Comparison of ENCODE assay signal across 13 mouse cellular contexts in the genomic region with DNA sequence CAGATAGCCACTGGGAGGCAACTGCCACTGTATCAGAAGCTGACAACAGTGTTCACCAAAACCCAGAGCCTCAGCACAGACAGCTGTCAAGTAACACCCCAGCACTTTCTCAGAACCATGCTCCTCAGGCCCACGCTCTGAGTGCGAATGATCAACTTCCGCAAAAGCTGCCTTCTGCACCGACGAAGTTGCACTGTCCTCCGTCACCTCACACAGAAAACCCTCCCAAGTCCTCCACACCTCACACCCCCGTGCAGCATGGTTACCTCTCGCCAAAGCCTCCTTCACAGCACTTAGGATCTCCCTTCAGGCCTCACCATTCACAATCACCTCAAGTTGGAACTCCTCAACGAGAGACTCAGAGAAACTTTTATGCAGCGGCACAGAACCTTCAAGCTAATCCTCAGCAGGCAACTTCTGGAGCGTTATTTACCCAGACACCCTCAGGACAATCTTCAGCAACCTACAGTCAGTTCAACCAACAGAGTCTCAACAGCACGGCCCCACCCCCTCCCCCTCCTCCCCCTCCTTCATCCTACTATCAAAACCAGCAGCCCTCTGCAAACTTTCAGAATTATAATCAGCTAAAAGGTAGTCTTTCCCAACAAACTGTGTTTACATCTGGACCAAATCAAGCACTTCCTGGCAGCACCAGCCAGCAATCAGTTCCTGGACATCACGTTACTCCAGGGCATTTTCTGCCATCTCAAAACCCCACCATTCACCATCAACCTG.
A peak's percentile ranks its signal among the peaks of the same experiment; 100 is the strongest.
DNase-seq lines count a peak whose midpoint lies in the region; ATAC-seq and TF ChIP-seq lines count a peak whose summit lies in the region.
"Had no signal": no experiment of that assay in that cellular context is flagged by ENCODE, and none has a peak within 500 bp of the region (broad histone marks: within the 10 kb centered on the region; RNA-seq: fewer than 3 reads in every experiment).

No protein-coding gene starts in this region.

- TF ChIP-seq CTCF in gastrocnemius, adult 2 months (IDR thresholded peaks at IDR 0.05): no peak

- no peak overlapping the region for H3K4me2 ChIP-seq in embryonic facial prominence, embryonic 13.5 days
- H3K4me2 ChIP-seq: hindbrain, embryonic 13.5 days; midbrain, embryonic 12.5 days; neural tube, embryonic 15.5 days had no signal

- no peaks in the 10 kb centered on the region for H3K9me3 ChIP-seq in embryonic facial prominence, embryonic 13.5 days
- H3K9me3 ChIP-seq: hindbrain, embryonic 13.5 days; midbrain, embryonic 12.5 days; neural tube, embryonic 15.5 days had no signal

- no peaks in the 10 kb centered on the region; the same call in 1 of the 2 replicates for H3K4me1 ChIP-seq in embryonic facial prominence, embryonic 13.5 days
- H3K4me1 ChIP-seq: hindbrain, embryonic 13.5 days; midbrain, embryonic 12.5 days; neural tube, embryonic 15.5 days had no signal

- intact Hi-C loops in left cerebral cortex, postnatal 14 days (cut with DNase I): no loop called here
- intact Hi-C loops in gastrocnemius, adult 2 months (cut with DNase I): no loop called here

- peak; percentile 27; the same call in 1 of the 2 replicates for ATAC-seq in embryonic facial prominence, embryonic 13.5 days (ENCODE audit: insufficient number of reproducible peaks, insufficient read depth, low FRiP score, low TSS enrichment, low read depth)
- ATAC-seq: activated CD4-positive, CD25-positive, alpha-beta regulatory T cell, adult 4 months had no signal

- peak; percentile 49 to 70 for DNase-seq in frontal cortex, adult 2 months (ENCODE audit: extremely low spot score in 1 of 2, low spot score in 1 of 2)
- DNase-seq in frontal cortex, postnatal 10 days (ENCODE audit: low spot score in 2 of 2): no peak
- DNase-seq in left cerebral cortex, adult 18-20 months (ENCODE audit: low spot score in 2 of 2): peak; percentile 46 to 72
- DNase-seq in left cerebral cortex, postnatal 14 days (ENCODE audit: low spot score in 2 of 2): no peak
- DNase-seq in 3T3-L1 (ENCODE audit: low read depth, low spot score): peak; percentile 41
- DNase-seq in cerebellum, adult 18-20 months: no peak
- DNase-seq in gastrocnemius, adult 2 months: no peak
- DNase-seq: gastrocnemius, postnatal 14 days had no signal

- H3K36me3 ChIP-seq in embryonic facial prominence, embryonic 13.5 days: peaks cover 72% of the 10 kb centered on the region

- H3K27ac ChIP-seq in embryonic facial prominence, embryonic 13.5 days: peak overlapping the region; percentile 39
- no peak overlapping the region for H3K27ac ChIP-seq in gastrocnemius, adult 2 months
- H3K27ac ChIP-seq: hindbrain, embryonic 13.5 days; midbrain, embryonic 12.5 days; neural tube, embryonic 15.5 days had no signal

- no peaks in the 10 kb centered on the region for H3K27me3 ChIP-seq in embryonic facial prominence, embryonic 13.5 days
- H3K27me3 ChIP-seq: hindbrain, embryonic 13.5 days; midbrain, embryonic 12.5 days; neural tube, embryonic 15.5 days had no signal

- H3K9ac ChIP-seq in embryonic facial prominence, embryonic 13.5 days: no peak overlapping the region
- H3K9ac ChIP-seq: hindbrain, embryonic 13.5 days; midbrain, embryonic 12.5 days; neural tube, embryonic 15.5 days had no signal

- H3K4me3 ChIP-seq in embryonic facial prominence, embryonic 13.5 days: no peak overlapping the region
- H3K4me3 ChIP-seq in gastrocnemius, adult 2 months: no peak overlapping the region
- H3K4me3 ChIP-seq: hindbrain, embryonic 13.5 days; midbrain, embryonic 12.5 days; neural tube, embryonic 15.5 days had no signal

- WGBS in embryonic facial prominence, embryonic 13.5 days: 50% methylated on average over 13 of the region's 13 CpGs

Comparison
In these comparisons a context has a peak if more than half of its experiments do, and no peak if none do; other contexts are left out.
1. DNase-seq: peak in frontal cortex, adult 2 months (2 of 2), left cerebral cortex, adult 18-20 months (2 of 2) and 3T3-L1 (single experiment); none in frontal cortex, postnatal 10 days (0 of 2), left cerebral cortex, postnatal 14 days (0 of 2), cerebellum, adult 18-20 months (0 of 2) and gastrocnemius, adult 2 months (single experiment).